Mouse (Mus musculus): Measurements from ENCODE around the gene Hp1bp3. TPM values are rescaled to one million over a fixed set of nuclear protein-coding genes. Genes with fewer than 3 reads are reported as not detected.

Hp1bp3 gene
- polyA plus RNA-seq, 1 experiment from 2014 or later = 199 TPM

DNA sequence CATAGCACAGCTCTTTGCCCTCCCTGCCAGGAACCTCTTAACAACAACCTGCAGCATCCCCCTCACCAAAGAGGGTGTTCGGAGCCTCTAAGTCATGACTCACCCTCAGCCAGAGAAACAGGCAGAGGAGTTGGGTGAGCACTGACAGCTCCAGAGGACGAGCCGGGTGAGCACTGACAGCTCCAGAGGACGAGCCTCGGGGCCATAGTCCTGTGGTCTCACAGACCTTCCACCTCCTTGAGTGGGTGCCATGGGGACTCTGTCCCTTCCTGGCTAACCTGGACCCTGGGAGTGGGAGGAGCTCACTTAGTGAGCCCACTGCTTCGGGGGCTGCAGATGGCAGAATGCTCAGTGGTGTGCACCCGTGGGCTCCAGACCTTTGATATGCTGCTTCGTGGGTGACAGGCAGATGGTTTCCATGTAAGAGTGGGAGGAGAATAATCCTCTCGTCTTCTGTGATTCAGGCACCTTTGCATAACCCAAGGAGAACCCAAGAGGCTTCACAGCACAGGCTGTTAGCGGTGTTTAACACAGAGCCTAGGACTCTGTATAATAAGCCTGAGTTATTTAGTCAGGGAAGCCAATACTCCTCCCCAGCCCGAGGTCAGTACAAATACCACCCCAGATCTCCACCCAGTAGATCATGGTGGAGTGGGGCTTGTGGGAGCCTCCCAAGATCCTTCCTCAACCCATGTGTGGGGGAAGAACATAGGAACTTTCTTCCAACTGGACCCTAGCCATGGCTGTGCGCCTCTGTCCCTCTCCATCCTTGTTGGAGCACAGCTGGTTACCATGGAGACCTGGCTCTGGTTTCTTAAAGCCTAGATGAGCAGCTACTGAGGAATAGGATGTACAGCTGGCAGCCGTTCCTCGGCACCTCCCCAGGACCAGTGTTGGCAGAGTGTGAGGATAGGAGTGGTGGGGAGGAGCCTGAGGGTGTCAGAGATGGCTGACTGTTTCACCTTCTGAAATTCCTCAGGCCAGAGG lies 56.2 kb downstream of the Hp1bp3 start:
- H3K4me2 ChIP-seq (ENCODE audit: low read length) = no peak overlapping the region
- H3K9me3 ChIP-seq (replicated peaks; ENCODE audit: control insufficient read depth, low read length, poor library complexity, severe bottlenecking) = no peaks in the 10 kb centered on the region
- H3K36me3 ChIP-seq (ENCODE audit: control insufficient read depth, insufficient read depth, low read length) = no peaks in the 10 kb centered on the region
- ATAC-seq = peak; percentile 45; the same call in 1 of the 2 replicates
- H3K9ac ChIP-seq (ENCODE audit: low read depth, low read length) = no peak overlapping the region
- WGBS = 60% methylated on average over 14 of the region's 14 CpGs
- no peaks in the 10 kb centered on the region for H3K27me3 ChIP-seq (ENCODE audit: control insufficient read depth, insufficient read depth, low read depth, low read length)
- H3K4me3 ChIP-seq (ENCODE audit: low read depth, low read length) = no peak overlapping the region
- H3K4me1 ChIP-seq (ENCODE audit: control insufficient read depth, insufficient read depth, low read length) = no peaks in the 10 kb centered on the region
- H3K27ac ChIP-seq (ENCODE audit: low read length) = no peak overlapping the region

DNA sequence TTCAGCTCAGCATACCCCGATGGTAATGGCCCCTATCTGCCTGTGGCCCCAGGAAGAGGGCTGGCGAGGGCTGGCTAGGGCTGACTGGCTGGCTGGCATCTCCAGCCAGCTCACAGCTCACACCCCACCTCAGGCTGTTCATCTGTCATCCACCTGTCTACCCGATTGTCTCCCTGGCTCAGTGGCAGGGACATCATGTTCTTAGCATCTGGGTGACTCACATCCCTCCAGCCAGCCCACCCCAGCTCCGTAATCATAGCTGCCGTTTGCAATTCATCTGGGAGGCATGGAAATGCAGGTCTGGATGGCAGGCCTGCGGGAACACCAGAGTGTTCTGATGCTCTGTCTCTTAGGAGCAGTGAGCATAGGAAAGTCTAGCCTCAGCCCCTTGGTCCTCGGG lies 62.2 kb downstream of the Hp1bp3 start:
- no peaks in the 10 kb centered on the region for H3K36me3 ChIP-seq (ENCODE audit: control insufficient read depth, insufficient read depth, low read length)
- H3K27me3 ChIP-seq (ENCODE audit: control insufficient read depth, insufficient read depth, low read depth, low read length) = no peaks in the 10 kb centered on the region
- H3K9me3 ChIP-seq (replicated peaks; ENCODE audit: control insufficient read depth, low read length, poor library complexity, severe bottlenecking) = no peaks in the 10 kb centered on the region
- WGBS = 71% methylated on average over 7 of the region's 7 CpGs
- no peak overlapping the region for H3K9ac ChIP-seq (ENCODE audit: low read depth, low read length)
- no peak overlapping the region for H3K4me3 ChIP-seq (ENCODE audit: low read depth, low read length)
- no peak for ATAC-seq
- no peak overlapping the region for H3K27ac ChIP-seq (ENCODE audit: low read length)
- H3K4me2 ChIP-seq (ENCODE audit: low read length) = no peak overlapping the region
- H3K4me1 ChIP-seq (ENCODE audit: control insufficient read depth, insufficient read depth, low read length) = no peaks in the 10 kb centered on the region

DNA sequence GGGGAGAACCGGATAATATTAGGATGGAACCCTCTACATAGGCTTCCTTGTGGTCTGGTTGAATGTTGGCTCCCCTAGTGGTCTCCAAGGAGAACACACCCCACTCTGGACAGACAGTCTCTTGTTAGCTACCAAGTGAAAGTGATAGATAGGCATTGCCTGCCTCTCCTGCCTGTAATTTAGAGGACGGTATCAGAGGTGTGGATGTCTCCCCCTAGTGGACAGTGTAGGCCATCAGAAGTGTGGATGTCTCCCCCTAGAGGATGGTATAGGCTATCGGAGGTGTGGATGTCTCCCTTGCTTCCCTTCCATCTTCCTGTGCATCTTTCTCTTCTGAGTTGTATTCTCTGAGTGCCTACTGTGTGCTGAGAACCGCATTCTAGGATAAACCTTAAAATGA lies 66.7 kb downstream of the Hp1bp3 start:
- Histone ChIP-seq H3K9me3 (replicated peaks; ENCODE audit: control insufficient read depth, low read length, poor library complexity, severe bottlenecking) (no peaks in the 10 kb centered on the region), H3K9ac (ENCODE audit: low read depth, low read length) (no peak overlapping the region), H3K27ac (ENCODE audit: low read length) (no peak overlapping the region), H3K4me1 (ENCODE audit: control insufficient read depth, insufficient read depth, low read length) (no peaks in the 10 kb centered on the region; the same call in 1 of the 2 replicates), H3K4me2 (ENCODE audit: low read length) (no peak overlapping the region), H3K36me3 (ENCODE audit: control insufficient read depth, insufficient read depth, low read length) (no peaks in the 10 kb centered on the region), H3K4me3 (ENCODE audit: low read depth, low read length) (no peak overlapping the region), H3K27me3 (ENCODE audit: control insufficient read depth, insufficient read depth, low read depth, low read length) (no peaks in the 10 kb centered on the region)
- 20% methylated on average over 4 of the region's 4 CpGs for WGBS
- ATAC-seq = 0 out of 2 replicates have a peak, but pooled peaks have one; percentile 60

DNA sequence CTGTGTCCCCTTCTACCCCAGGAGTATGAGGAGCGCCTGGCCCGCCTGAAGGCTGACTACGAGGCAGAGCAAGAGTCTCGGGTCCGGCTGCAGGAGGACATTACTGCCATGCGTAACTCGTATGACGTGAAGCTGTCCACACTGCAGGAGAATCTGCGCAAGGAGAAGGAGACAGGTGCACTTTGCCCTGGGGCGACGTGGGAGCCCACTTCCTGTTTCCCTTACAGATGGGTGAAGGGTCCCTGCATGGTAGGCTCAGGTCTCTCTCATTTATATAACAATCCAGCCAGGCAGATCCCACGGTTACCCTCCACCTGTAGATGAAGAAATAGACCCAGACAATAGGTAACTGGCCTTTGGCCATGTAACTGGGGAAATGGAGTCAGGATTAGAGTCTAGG lies 70.3 kb downstream of the Hp1bp3 start:
- no peak for ATAC-seq

DNA sequence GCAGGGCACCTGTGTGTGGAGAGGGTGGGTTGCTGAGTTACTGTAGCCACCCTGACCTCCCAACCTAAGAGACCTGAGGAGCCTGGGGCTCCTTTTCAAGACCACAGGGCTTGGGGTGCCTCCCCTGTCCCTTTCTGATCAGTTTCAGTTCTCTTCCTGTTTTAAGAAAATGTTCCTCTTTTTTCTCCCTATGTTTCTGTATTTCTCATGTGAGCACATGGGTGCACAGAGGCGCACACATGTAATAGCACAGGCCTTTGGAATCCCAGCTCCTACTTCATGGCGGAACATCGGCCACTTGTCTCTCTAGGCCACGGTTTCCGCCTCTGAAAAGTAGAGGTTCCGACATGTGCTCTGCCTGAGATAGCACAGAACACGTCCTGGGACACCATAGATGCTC lies 72.6 kb downstream of the Hp1bp3 start:
- H3K27ac ChIP-seq (ENCODE audit: low read length) = no peak overlapping the region
- no peaks in the 10 kb centered on the region for H3K27me3 ChIP-seq (ENCODE audit: control insufficient read depth, insufficient read depth, low read depth, low read length)
- H3K9me3 ChIP-seq (replicated peaks; ENCODE audit: control insufficient read depth, low read length, poor library complexity, severe bottlenecking) = no peaks in the 10 kb centered on the region
- H3K4me3 ChIP-seq (ENCODE audit: low read depth, low read length) = no peak overlapping the region
- H3K9ac ChIP-seq (ENCODE audit: low read depth, low read length) = no peak overlapping the region
- H3K36me3 ChIP-seq (ENCODE audit: control insufficient read depth, insufficient read depth, low read length) = no peaks in the 10 kb centered on the region
- no peak overlapping the region for H3K4me2 ChIP-seq (ENCODE audit: low read length)
- 86% methylated on average over 7 of the region's 7 CpGs for WGBS
- no peak for ATAC-seq
- peaks cover 6% of the 10 kb centered on the region for H3K4me1 ChIP-seq (ENCODE audit: control insufficient read depth, insufficient read depth, low read length)

More for the DNA sequence above, 70.3 kb downstream of the Hp1bp3 start:
- H3K27me3 ChIP-seq (ENCODE audit: control insufficient read depth, insufficient read depth, low read depth, low read length) = no peaks in the 10 kb centered on the region
- H3K27ac ChIP-seq (ENCODE audit: low read length) = no peak overlapping the region
- no peaks in the 10 kb centered on the region for H3K36me3 ChIP-seq (ENCODE audit: control insufficient read depth, insufficient read depth, low read length)
- no peaks in the 10 kb centered on the region; the same call in 1 of the 2 replicates for H3K4me1 ChIP-seq (ENCODE audit: control insufficient read depth, insufficient read depth, low read length)
- H3K4me3 ChIP-seq (ENCODE audit: low read depth, low read length) = no peak overlapping the region
- H3K9me3 ChIP-seq (replicated peaks; ENCODE audit: control insufficient read depth, low read length, poor library complexity, severe bottlenecking) = no peaks in the 10 kb centered on the region
- no peak overlapping the region for H3K4me2 ChIP-seq (ENCODE audit: low read length)
- 89% methylated on average over 12 of the region's 12 CpGs for WGBS
- H3K9ac ChIP-seq (ENCODE audit: low read depth, low read length) = no peak overlapping the region

DNA sequence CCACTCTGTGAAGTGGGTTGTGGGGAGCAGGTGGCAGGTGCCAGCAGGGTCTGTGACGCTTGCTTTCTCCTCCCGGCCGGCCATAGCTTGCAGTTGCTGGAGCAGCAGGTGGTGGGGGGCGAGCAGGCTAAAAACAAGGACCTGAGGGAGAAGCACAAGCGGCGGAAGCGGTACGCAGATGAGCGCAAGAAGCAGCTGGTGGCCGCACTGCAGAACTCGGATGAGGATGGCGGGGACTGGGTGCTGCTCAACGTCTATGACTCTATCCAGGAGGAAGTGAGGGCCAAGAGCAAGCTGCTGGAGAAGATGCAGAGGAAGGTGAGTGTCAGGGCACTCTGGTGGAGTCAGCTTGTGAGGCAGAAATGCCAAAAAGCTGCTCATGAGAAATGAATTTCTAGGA lies 75.9 kb downstream of the Hp1bp3 start:
- no peak for ATAC-seq
- Histone ChIP-seq H3K9me3 (replicated peaks; ENCODE audit: control insufficient read depth, low read length, poor library complexity, severe bottlenecking) (no peaks in the 10 kb centered on the region), H3K27me3 (ENCODE audit: control insufficient read depth, insufficient read depth, low read depth, low read length) (no peaks in the 10 kb centered on the region), H3K9ac (ENCODE audit: low read depth, low read length) (no peak overlapping the region), H3K4me2 (ENCODE audit: low read length) (no peak overlapping the region), H3K4me3 (ENCODE audit: low read depth, low read length) (no peak overlapping the region), H3K36me3 (ENCODE audit: control insufficient read depth, insufficient read depth, low read length) (no peaks in the 10 kb centered on the region), H3K4me1 (ENCODE audit: control insufficient read depth, insufficient read depth, low read length) (peaks cover 10% of the 10 kb centered on the region), H3K27ac (ENCODE audit: low read length) (no peak overlapping the region)
- 90% methylated on average over 13 of the region's 13 CpGs for WGBS

DNA sequence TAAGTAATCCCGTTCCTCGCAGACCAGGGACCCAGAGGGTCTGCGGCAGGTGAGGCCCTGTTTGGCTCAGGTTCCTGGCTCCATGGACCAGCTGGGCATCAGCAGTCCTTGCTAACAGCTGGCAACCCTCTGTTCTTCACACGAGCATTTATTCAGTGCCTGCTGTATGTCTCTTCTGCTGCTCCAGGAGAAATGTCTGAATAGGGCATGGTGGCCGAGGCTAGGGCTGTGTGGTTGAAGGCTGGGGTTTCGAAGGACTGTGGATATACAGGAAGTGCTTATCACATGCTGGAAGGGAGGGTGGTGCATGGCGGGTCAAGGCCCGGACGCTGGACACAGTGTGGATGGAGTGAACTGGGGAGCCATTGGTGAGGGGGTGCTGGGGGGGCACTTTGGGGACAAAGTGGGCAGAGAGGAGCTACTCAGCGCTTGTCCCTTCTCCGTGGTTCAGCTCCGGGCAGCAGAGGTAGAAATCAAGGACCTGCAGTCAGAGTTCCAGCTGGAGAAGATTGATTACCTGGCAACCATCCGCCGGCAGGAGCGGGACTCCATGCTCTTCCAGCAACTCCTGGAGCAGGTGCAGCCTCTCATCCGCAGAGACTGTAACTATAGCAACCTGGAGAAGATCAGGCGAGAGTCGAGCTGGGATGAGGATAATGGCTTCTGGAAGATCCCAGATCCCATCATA lies 77.3 kb downstream of the Hp1bp3 start:
- H3K27me3 ChIP-seq (ENCODE audit: control insufficient read depth, insufficient read depth, low read depth, low read length) = no peaks in the 10 kb centered on the region
- peak overlapping the region; percentile 26 for H3K4me2 ChIP-seq (ENCODE audit: low read length)
- H3K27ac ChIP-seq (ENCODE audit: low read length) = peak overlapping the region; percentile 85
- 63% methylated on average over 18 of the region's 18 CpGs for WGBS
- peak; percentile 78 for ATAC-seq
- H3K4me3 ChIP-seq (ENCODE audit: low read depth, low read length) = no peak overlapping the region
- H3K9me3 ChIP-seq (replicated peaks; ENCODE audit: control insufficient read depth, low read length, poor library complexity, severe bottlenecking) = no peaks in the 10 kb centered on the region
- peaks cover 10% of the 10 kb centered on the region for H3K4me1 ChIP-seq (ENCODE audit: control insufficient read depth, insufficient read depth, low read length)
- no peaks in the 10 kb centered on the region for H3K36me3 ChIP-seq (ENCODE audit: control insufficient read depth, insufficient read depth, low read length)
- peak overlapping the region; percentile 30; the same call in 1 of the 2 replicates for H3K9ac ChIP-seq (ENCODE audit: low read depth, low read length)

DNA sequence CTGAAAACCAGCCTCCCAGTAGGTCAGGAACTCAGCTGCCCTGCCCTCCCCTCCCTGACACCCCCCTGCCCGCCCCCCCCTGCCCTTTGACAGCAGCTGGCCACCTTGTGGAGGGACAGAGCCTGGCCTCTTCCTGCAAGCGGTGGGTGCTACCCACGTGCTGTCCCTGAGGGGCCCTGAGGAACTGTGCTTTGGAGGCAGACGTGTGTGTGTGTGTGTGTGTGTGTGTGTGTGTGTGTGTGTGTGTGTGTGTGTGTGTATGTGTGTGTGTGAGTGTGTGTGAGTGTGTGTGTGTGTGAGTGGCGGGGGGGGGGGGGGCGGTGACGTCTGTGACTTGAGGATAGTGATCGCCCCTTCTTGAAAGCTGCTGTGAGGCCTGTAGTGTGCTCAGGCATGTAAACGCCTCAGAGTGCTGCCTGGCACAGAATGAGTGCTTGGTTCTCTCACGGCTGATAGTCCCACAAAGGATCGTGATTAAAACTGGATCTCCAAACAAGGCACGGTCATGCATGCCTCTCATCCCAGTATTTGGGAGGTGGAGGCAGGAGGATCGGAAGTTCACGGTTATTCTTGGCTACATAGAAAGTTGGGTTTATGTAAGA lies 78.0 kb downstream of the Hp1bp3 start:
- WGBS = 75% methylated on average over 13 of the region's 14 CpGs
- H3K4me2 ChIP-seq (ENCODE audit: low read length) = peak overlapping the region; percentile 26; the same call in 1 of the 2 replicates

More for the DNA sequence above, 78.0 kb downstream of the Hp1bp3 start:
- Histone ChIP-seq H3K27me3 (ENCODE audit: control insufficient read depth, insufficient read depth, low read depth, low read length) (no peaks in the 10 kb centered on the region), H3K9ac (ENCODE audit: low read depth, low read length) (peak overlapping the region; percentile 30; the same call in 1 of the 2 replicates), H3K4me1 (ENCODE audit: control insufficient read depth, insufficient read depth, low read length) (peaks cover 10% of the 10 kb centered on the region), H3K27ac (ENCODE audit: low read length) (peak overlapping the region; percentile 85), H3K4me3 (ENCODE audit: low read depth, low read length) (no peak overlapping the region), H3K9me3 (replicated peaks; ENCODE audit: control insufficient read depth, low read length, poor library complexity, severe bottlenecking) (no peaks in the 10 kb centered on the region), H3K36me3 (ENCODE audit: control insufficient read depth, insufficient read depth, low read length) (no peaks in the 10 kb centered on the region)
- ATAC-seq = peak; percentile 43; the same call in 1 of the 2 replicates
